10 mouse cellular contexts compared by ENCODE assay signal in the genomic region with DNA sequence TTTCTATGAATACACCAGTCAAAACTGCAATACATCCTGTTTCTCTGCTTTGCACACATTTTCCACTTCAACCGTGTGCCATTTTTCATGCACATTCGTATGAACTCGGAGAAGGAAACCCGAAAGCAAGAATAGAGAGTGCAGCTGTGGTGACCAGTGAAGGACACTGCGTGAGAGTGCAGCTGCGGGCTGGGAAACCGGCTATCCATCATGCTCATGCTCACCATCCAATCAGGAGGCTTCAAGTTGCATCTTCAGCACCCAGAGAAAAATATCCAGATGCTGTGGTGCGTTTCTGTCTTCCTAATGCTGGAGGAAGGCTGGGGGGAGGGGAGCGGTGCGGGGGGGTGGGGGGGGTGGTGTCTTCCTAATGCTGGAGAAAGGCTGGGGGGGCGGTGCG. TPM values are rescaled to one million over a fixed set of nuclear protein-coding genes. Genes with fewer than 3 reads are reported as not detected.
DNase-seq lines count a peak whose midpoint lies in the region; ATAC-seq and TF ChIP-seq lines count a peak whose summit lies in the region.
"Had no signal": no experiment of that assay in that cellular context is flagged by ENCODE, and none has a peak within 500 bp of the region (broad histone marks: within the 10 kb centered on the region; RNA-seq: fewer than 3 reads in every experiment).

No protein-coding gene starts in this region.

- no peaks in the 10 kb centered on the region for H3K9me3 ChIP-seq in embryonic facial prominence, embryonic 12.5 days
- H3K9me3 ChIP-seq in hindbrain, embryonic 14.5 days (ENCODE audit: control insufficient read depth, low read length), result no peaks in the 10 kb centered on the region
- H3K9me3 ChIP-seq in midbrain, embryonic 15.5 days, result no peaks in the 10 kb centered on the region
- H3K9me3 ChIP-seq: stomach, embryonic 15.5 days had no signal

- no peak overlapping the region for H3K9ac ChIP-seq in embryonic facial prominence, embryonic 12.5 days
- peak overlapping the region; percentile 8; the same call in 1 of the 2 replicates for H3K9ac ChIP-seq in hindbrain, embryonic 14.5 days
- no peak overlapping the region for H3K9ac ChIP-seq in midbrain, embryonic 15.5 days
- H3K9ac ChIP-seq: stomach, embryonic 15.5 days had no signal

- no peaks in the 10 kb centered on the region for H3K27me3 ChIP-seq in embryonic facial prominence, embryonic 12.5 days
- peaks cover 15% of the 10 kb centered on the region for H3K27me3 ChIP-seq in hindbrain, embryonic 14.5 days (ENCODE audit: control insufficient read depth, insufficient read depth, low read length)
- peaks cover 20% of the 10 kb centered on the region for H3K27me3 ChIP-seq in midbrain, embryonic 15.5 days (replicated peaks)

- no peak overlapping the region; the same call in 1 of the 2 replicates for H3K27ac ChIP-seq in cortical plate, adult 2 months (ENCODE audit: insufficient read depth, low read length)
- no peak overlapping the region for H3K27ac ChIP-seq in embryonic facial prominence, embryonic 12.5 days
- peak overlapping the region; percentile 1; the same call in 1 of the 2 replicates for H3K27ac ChIP-seq in hindbrain, embryonic 14.5 days
- no peak overlapping the region for H3K27ac ChIP-seq in midbrain, embryonic 15.5 days
- H3K27ac ChIP-seq: stomach, embryonic 15.5 days had no signal

- 0 out of 2 replicates have a peak overlapping the region, but pooled peaks have one; percentile 9 for H3K4me3 ChIP-seq in cortical plate, adult 2 months (ENCODE audit: insufficient read depth, low read length)
- no peak overlapping the region for H3K4me3 ChIP-seq in embryonic facial prominence, embryonic 12.5 days
- H3K4me3 ChIP-seq in hindbrain, embryonic 14.5 days (replicated peaks; ENCODE audit: low read length), result no peak overlapping the region
- peak overlapping the region; percentile 19 for H3K4me3 ChIP-seq in midbrain, embryonic 15.5 days
- H3K4me3 ChIP-seq: stomach, embryonic 15.5 days had no signal

- H3K36me3 ChIP-seq in embryonic facial prominence, embryonic 12.5 days, result no peaks in the 10 kb centered on the region
- H3K36me3 ChIP-seq in hindbrain, embryonic 14.5 days (replicated peaks; ENCODE audit: control insufficient read depth, insufficient read depth), result no peaks in the 10 kb centered on the region
- H3K36me3 ChIP-seq in midbrain, embryonic 15.5 days (replicated peaks), result no peaks in the 10 kb centered on the region
- H3K36me3 ChIP-seq: stomach, embryonic 15.5 days had no signal

- H3K4me1 ChIP-seq in cortical plate, adult 2 months (ENCODE audit: control insufficient read depth, insufficient read depth, low read length), result peaks cover 4% of the 10 kb centered on the region; the same call in 1 of the 2 replicates
- peaks cover 16% of the 10 kb centered on the region for H3K4me1 ChIP-seq in embryonic facial prominence, embryonic 12.5 days
- peaks cover 39% of the 10 kb centered on the region for H3K4me1 ChIP-seq in hindbrain, embryonic 14.5 days (replicated peaks; ENCODE audit: control insufficient read depth, insufficient read depth, low read length)
- H3K4me1 ChIP-seq in midbrain, embryonic 15.5 days, result peaks cover 46% of the 10 kb centered on the region
- H3K4me1 ChIP-seq: stomach, embryonic 15.5 days had no signal

- no peak for ATAC-seq in embryonic facial prominence, embryonic 12.5 days (ENCODE audit: insufficient number of reproducible peaks, insufficient read depth, low FRiP score, low TSS enrichment)
- no peak for ATAC-seq in hindbrain, embryonic 14.5 days (ENCODE audit: low FRiP score)
- ATAC-seq in midbrain, embryonic 15.5 days (replicated peaks), result peak; percentile 41; the same call in 1 of the 2 replicates
- ATAC-seq in megakaryocyte progenitor cell, adult 5-6 weeks (replicated peaks; ENCODE audit: poor library complexity), result no peak
- no peak for ATAC-seq in erythroid progenitor cell, adult 5-6 weeks (replicated peaks; ENCODE audit: low FRiP score, poor library complexity, severe bottlenecking)

- 41% methylated on average over 8 of the region's 12 CpGs for WGBS in embryonic facial prominence, embryonic 12.5 days
- WGBS in hindbrain, embryonic 14.5 days, result 28% methylated on average over 12 of the region's 12 CpGs
- 25% methylated on average over 10 of the region's 12 CpGs for WGBS in midbrain, embryonic 15.5 days

- TF ChIP-seq CTCF in cortical plate, adult 2 months (IDR thresholded peaks at IDR 0.05; ENCODE audit: extremely low read depth, insufficient read depth, low read length), result no peak

- H3K4me2 ChIP-seq in embryonic facial prominence, embryonic 12.5 days (replicated peaks), result peak overlapping the region; percentile 46
- H3K4me2 ChIP-seq in hindbrain, embryonic 14.5 days (replicated peaks), result peak overlapping the region; percentile 31
- peak overlapping the region; percentile 48 for H3K4me2 ChIP-seq in midbrain, embryonic 15.5 days
- H3K4me2 ChIP-seq: stomach, embryonic 15.5 days had no signal

- no peak for DNase-seq in hindbrain, embryonic 14.5 days (ENCODE audit: low spot score)
- DNase-seq in gastrocnemius, postnatal 10 days, result no peak
- no peak for DNase-seq in lung, postnatal 36 days
- DNase-seq: kidney, adult 9 months had no signal

- no peak for TF ChIP-seq POLR2A in cortical plate, adult 2 months (IDR thresholded peaks at IDR 0.05; ENCODE audit: extremely low read depth, insufficient read depth, low read length)

RNA-seq across cellular contexts. Expression of a gene that starts 3.5 kb away (rescaled TPM):
- 1.2 and 1.6 TPM in 2 replicates for polyA plus RNA-seq in cortical plate, adult 2 months (2012; rRNA removed)
- 34.1 and 34.6 TPM in 2 replicates for polyA plus RNA-seq in embryonic facial prominence, embryonic 12.5 days (2016; fragmentation: Nextera tagmentation; extraction: Ambion mirVana)
- polyA plus RNA-seq in hindbrain, embryonic 14.5 days (2014; fragmentation: Nextera tagmentation; extraction: Ambion mirVana), result 4.9 and 5.8 TPM in 2 replicates
- polyA plus RNA-seq in midbrain, embryonic 15.5 days (2015; fragmentation: Nextera tagmentation; extraction: Ambion mirVana), result 3.4 and 4.1 TPM in 2 replicates
- total RNA-seq in gastrocnemius, postnatal 10 days (2021), result 1 to 10 TPM; 3.0 to 3.4 TPM
- 60.2 and 64.5 TPM in 2 replicates for total RNA-seq in megakaryocyte progenitor cell, adult 5-6 weeks (2015)
- 150 and 189 TPM in 2 replicates for total RNA-seq in megakaryocyte progenitor cell, adult 5-6 weeks (2017)
- total RNA-seq in erythroid progenitor cell, adult 5-6 weeks (2015; ENCODE audit: low replicate concordance), result 5.9 and 7.6 TPM in 2 replicates
- total RNA-seq in erythroid progenitor cell, adult 5-6 weeks (2017; ENCODE audit: low replicate concordance), result 16.7 and 17.9 TPM in 2 replicates

Comparison
In these comparisons a context has a peak if more than half of its experiments do, and no peak if none do; other contexts are left out.
1. H3K4me3 ChIP-seq: peak in cortical plate, adult 2 months (single experiment) and midbrain, embryonic 15.5 days (single experiment); none in embryonic facial prominence, embryonic 12.5 days (single experiment) and hindbrain, embryonic 14.5 days (single experiment).
2. Peak in every context shown above with its lines, with median percentiles within 50 percentile points of each other: H3K4me2 ChIP-seq.